Mouse (Mus musculus): ENCODE results near the gene Insl6.

Gene Insl6

DNA sequence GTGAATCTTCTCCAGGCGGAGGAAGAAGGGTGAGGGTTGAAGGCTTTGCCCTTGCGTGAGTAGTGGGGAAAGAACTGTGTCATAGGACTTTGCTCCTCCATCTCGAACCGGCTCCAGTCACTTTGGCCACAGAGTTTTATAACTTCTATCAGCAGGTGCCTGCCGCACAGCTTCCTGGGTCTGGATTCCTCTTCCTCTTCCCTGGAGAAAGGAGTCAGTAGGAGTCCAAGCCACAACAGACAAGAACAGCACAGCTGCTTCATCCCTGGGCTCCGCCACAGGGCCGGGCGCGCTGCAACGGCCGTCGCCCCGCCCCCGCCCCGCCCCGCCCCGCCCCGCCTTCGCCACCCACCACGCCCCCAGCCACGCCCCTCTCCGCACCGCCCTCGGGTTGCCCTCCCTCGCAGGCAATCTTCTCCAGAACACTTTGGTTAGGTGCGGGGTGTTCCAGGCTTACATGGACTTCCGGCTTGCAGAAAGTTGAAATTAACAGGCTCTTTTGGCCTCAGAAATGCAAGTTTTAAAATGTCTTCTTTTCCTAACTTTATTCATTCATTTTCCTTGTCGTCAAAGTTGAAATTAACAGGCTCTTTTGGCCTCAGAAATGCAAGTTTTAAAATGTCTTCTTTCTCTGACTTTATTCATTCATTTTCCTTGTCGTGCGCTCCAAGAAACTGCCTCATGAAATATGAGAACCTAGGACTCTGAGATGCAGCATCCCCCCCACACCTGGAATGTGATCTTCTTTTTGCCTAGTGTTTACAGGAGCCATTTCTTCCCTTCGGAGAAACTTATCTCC lies at the start of gene Insl6:
Gene Insl6 (minus strand): TSS at position 304 of the 799 bp plus-strand sequence.
- TF ChIP-seq GATA4 (IDR thresholded peaks at IDR 0.05; ENCODE audit: insufficient replicate concordance, low read length) = no peak

DNA sequence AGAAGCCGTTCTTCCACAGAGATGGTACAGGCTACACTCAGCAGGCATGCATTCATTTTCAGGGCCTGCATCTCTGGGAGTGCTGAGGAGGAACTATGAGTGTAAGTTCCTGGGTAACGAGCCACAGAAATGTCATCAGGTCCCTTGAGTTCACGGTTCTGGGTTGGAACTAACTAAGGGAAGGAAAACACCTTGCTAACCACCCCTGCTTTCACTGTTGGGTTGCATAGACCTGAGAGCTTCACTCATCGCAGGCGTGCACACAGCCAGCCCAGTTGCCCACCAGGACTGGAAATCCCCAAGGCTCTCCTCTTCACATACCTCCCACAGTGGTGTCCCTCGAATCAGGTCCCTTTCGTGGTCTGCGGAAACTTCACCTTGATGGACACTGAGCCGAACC lies 49.8 kb upstream of the Insl6 start:
- no peak for TF ChIP-seq GATA4 (IDR thresholded peaks at IDR 0.05; ENCODE audit: insufficient replicate concordance, low read length)

DNA sequence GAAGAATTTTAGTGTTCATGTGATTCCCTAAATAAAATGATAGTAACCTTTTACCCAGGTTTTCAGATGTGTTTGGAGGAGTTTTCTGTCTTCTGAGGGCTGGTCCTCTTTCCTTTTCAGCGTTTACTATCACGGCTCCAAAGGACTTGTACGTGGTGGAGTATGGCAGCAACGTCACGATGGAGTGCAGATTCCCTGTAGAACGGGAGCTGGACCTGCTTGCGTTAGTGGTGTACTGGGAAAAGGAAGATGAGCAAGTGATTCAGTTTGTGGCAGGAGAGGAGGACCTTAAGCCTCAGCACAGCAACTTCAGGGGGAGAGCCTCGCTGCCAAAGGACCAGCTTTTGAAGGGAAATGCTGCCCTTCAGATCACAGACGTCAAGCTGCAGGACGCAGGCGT lies 48.3 kb upstream of the Insl6 start:
- TF ChIP-seq GATA4 (IDR thresholded peaks at IDR 0.05; ENCODE audit: insufficient replicate concordance, low read length) = no peak

DNA sequence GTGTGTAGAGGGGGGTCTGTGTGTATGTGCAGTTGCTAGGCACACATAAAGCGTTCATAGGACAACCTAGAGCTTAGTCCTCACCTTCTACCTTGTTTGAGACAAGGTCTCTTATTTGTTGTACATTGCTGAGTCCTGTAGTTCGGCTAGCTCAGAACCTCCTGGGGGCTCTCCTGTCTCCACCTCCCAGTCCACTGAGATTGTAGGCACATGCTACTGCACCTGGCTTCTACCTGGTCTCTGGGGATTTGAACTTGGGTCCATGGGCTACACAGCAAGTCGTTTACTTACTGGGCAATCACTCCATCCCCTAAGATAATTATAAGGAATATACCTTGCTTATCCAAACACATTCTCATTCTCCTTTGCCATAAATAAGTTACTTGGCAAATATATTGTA lies 47.5 kb upstream of the Insl6 start:
- no peak for TF ChIP-seq GATA4 (IDR thresholded peaks at IDR 0.05; ENCODE audit: insufficient replicate concordance, low read length)

DNA sequence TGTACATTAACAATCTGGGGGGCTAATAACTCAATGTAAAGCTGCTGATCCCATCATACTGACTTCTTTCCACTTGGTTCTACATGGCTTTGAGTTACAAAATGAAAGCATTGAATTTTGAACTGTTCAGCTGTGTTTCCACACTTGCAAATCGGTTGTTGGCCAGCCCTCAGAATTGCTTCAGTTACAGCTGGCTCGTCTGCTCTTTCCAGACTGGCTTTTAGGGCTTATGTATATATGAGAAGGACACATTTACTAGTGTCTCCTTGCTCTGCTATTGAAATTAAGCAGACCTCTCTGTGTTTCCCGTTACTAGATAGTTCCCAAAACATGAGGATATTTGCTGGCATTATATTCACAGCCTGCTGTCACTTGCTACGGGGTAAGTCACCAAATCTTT lies 47.0 kb upstream of the Insl6 start:
- TF ChIP-seq GATA4 (IDR thresholded peaks at IDR 0.05; ENCODE audit: insufficient replicate concordance, low read length) = no peak

DNA sequence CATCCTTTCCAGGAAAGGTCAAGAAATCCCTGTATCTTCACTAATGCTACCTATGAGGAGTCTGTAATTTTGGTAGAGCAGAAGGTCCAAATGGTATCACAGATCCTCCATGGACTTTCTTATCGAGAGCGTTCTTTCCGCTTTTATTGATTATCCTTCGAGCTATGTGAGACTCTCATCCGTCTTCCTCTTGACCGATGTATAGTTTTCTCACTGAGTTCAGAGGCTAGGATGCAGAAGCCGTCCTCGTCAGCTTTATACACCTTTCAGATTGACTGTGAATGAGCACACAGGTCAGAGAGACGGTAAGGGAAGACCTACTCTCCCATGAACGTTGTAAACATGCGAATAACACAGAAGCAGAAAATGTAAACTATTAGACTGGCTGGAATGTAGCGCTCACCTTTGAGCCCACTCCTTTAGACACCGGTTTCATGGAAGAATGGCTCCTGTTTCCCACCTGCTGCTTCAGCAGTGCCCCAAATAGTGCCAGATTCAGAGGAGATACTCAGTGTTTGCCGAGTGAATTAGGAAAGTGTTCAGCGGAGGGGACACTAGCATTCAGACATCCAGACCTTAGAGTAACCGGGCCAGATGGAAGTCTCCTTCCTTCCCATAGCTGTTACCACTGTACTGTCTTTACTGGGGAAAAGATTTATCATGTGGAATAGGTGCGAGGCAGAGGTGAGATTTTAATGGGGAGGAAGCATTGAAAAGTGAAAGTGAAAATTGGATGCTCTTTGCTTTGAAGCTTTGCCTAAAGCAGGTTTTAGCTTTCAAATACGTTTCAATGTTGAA lies 46.3 kb upstream of the Insl6 start:
- TF ChIP-seq GATA4 (IDR thresholded peaks at IDR 0.05; ENCODE audit: insufficient replicate concordance, low read length) = no peak

DNA sequence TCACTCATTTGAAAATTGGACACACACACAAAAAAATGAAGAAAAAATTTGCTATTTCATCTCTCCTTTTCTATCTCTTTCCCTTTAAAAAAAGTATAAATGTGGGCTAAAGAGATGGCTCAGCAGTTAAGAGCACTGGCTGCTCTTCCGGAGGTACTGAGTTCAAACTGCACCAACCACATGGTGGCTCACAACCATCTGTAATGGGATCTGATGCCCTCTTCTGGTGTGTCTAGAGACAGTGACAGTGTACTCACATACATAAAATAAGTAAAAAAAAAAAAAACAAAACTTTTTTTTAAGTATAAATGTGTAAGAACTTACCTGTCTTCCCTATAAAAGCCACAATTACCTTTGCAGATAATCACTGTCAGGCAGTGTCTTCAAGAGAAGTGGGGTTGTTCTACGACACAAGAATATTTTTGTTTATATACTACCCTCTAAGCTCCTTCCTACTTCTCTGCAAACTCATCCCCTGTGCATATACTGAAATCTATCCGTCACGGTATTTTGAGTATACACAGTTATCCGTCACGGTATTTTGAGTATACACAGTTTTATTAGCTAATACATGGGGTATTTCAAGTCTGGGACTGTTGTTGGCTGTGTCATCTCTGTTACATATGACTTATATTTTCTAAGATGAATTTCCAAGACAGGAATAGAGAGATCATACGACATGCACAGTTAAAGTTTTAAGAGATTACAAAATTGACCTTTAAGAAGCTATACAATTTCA lies 45.6 kb upstream of the Insl6 start:
- TF ChIP-seq GATA4 (IDR thresholded peaks at IDR 0.05; ENCODE audit: insufficient replicate concordance, low read length) = no peak

DNA sequence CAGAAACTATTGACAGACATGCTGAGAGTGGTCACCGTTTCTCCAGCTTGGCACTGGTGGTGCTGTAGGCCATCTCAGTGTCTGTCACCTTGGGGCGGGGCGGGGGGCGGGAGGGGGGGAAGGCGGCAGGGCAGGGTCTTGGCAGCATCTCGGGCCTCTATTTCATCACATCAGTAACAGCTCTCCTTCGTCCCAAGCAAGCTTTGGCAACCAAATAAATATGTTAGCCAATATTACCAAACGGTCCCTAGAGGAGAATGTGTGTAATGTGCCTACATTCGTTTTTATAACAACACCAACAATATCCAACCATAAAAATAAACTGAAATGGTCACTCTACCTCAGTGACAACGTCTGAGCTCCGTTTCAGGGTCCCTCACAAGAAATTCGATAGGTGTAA lies 45.0 kb upstream of the Insl6 start:
- TF ChIP-seq GATA4 (IDR thresholded peaks at IDR 0.05; ENCODE audit: insufficient replicate concordance, low read length) = no peak

DNA sequence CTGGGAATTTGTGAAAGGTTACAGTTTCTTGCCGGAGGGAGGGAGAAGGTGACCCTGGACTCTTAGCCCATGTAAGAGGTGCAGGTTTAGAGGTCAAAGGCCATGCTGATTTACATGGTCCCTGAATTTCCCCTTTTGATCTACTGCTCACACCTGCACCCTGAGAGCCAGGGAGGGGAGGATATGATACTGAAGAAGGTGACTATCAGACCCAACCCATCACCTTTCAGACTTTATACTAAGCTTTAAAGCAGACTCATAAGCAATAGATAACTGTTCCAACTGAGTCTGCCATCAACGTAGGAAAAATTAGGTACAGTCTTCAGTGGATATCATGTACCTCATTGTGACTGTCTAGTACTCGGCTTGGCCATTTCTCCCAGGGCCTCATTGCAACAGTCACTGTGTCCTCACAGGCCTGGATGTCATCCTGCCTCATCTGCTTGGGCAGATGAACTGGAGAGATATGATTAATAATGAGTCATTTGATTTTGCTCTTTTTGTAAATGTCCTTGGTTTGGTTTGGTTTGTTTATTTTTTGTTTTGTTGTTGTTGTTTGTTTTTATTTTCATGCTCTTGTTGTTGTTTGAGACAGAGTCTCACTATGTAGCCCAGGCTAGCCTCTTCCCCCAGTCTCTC lies 43.6 kb upstream of the Insl6 start:
- TF ChIP-seq GATA4 (IDR thresholded peaks at IDR 0.05; ENCODE audit: insufficient replicate concordance, low read length) = no peak

DNA sequence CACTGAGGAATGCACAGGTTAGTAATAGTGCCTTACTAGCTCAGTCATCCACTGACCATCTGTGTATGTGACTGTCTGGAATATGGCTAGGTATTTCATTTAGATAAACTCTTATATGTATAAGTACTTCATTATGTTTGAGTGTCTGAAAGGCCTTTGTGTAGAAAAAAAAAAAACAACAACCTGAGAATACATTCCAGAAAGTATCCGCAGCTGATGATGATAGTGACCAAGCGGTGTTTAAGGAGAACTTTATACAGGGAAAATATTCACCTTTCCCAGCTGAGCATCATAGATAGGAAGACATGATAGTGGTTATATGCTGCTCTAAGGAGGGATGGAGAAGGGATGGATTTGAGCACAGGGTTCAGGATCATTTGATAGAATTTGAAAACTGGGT lies 42.9 kb upstream of the Insl6 start:
- TF ChIP-seq GATA4 (IDR thresholded peaks at IDR 0.05; ENCODE audit: insufficient replicate concordance, low read length) = no peak

DNA sequence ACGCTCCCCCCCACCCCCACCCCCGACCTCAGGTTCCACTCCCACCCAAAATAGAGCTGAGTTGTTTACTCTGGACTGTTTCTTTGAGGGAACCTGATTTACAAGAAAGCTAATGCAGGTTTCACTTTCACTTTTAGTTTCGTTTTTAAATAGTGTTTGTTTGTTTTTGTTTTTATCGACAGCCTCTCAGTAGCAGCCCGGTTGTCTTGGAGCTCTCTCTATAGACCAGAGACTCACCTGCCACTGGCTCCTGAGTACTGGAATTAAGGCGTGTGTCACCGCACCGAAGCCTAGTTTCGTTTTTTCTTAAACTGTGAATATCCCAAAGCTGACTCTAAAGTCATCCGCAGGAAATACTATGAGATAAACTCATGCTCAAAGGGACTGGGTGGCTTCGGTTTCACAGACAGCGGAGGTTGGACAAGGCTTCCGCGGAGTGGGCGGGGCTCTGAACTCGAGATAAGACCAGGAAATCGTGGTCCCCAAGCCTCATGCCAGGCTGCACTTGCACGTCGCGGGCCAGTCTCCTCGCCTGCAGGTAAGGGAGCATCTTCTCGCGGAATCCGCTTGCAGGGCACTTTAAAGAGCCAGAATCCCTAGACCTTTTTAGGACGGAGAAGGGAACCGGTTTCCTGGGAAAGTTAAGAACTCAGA lies 41.9 kb upstream of the Insl6 start, which contains the start of the genes Plgrkt and Cd274:
Gene Plgrkt (minus strand): TSS at position 422 of the 654 bp plus-strand sequence.
Gene Cd274 (plus strand): TSS at position 487 of the 654 bp plus-strand sequence.
- peak; percentile 97 for TF ChIP-seq GATA4 (IDR thresholded peaks at IDR 0.05; ENCODE audit: insufficient replicate concordance, low read length)

DNA sequence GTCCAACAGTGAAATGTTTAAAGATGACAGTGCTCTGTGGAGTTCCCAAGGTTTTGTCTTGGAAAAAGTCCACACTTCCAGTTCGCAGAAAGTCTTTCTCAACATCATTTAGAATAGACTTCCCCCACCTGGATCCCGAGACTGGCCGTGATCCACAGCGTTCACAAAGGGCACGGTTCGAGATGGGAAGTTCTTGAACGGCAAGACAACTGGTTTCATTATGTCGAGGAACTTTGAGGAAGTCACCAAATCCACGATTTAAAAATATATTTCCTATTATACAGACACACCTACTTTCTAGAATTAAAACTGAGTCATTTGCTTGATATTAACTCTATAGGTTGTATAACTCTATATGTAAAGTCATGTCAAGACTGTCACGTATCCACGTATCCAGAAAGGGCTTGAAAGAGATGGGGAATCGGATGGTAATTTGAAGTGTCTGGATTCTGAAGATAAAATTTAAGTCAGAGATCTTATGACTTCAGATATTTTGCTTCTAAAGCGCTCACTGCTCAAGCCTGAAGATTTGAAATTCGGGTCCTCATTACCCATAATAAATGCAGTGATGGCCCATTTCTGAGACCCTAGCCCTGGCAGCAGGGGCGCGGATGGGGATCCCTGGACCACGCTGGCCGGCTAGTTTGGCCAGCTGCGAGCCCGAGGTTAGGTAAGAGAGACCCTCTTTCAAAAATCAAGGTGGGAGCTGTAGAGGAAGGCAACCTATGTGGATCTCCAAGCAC lies 41.2 kb upstream of the Insl6 start:
- no peak for TF ChIP-seq GATA4 (IDR thresholded peaks at IDR 0.05; ENCODE audit: insufficient replicate concordance, low read length)

DNA sequence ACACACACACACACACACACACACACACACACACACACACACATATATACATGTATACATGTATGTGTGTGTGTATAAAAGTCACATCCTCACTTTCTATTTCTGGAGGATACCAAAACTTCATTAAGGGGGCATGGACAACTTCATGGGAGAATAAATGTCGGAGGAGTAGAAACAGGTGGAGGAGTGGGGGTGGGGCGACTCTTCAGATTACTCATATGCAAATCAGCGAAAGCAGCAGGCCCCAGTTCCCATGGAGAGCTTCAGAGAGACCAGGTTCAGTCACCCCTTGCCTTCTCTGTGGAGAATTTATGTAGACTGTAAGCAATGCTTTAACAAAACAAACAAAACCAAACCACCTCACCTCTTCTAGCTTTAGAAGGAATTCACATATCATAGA lies 39.9 kb upstream of the Insl6 start:
- TF ChIP-seq GATA4 (IDR thresholded peaks at IDR 0.05; ENCODE audit: insufficient replicate concordance, low read length) = no peak

DNA sequence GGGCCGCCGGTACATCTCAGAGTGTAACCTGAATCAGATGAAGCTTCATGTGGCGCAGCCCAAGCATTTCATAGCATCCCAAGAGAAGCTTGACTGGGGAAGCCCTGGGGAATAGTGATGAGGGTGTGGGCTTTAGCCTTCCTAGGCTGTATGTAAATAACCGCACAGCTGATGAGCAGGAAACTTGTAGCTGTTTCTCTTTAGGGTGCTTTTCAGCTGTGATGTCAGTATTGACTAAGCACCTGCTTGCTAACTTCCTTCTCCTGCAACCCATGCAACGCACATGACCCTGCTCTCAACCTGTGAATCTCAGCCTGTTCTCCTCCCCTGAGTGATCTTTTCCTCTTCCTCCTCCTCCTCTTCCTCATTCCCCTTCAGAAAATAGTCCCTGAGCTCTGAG lies 38.9 kb upstream of the Insl6 start:
- TF ChIP-seq GATA4 (IDR thresholded peaks at IDR 0.05; ENCODE audit: insufficient replicate concordance, low read length) = no peak
